Mouse (Mus musculus): ENCODE results near the gene Tpcn2. TPM values are rescaled to one million over a fixed set of nuclear protein-coding genes. Genes with fewer than 3 reads are reported as not detected.

Tpcn2 gene
- polyA plus RNA-seq, 1 experiment from 2014 or later, result 0.86 TPM

DNA sequence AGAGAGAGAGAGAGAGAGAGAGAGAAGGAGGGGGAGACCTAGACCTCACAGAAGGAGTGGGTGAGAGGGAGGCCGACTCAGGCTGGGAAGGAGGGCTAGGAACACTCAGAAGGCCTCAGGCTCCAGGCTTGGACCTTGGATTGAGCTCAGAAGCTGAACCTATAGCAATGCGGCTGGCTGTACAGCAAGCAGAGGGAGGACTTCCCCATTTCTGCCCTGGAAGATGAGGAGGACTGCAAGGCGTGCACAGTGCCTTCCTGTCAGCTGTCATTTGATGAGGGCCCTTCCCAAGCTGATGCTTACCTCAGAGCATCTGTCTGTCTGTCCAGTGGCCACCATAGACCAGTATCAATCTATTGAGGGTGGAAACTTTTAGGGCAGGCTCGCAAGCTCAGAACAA lies 134.9 kb downstream of the Tpcn2 start:
- no peak overlapping the region for H3K4me2 ChIP-seq (ENCODE audit: low read length)
- ATAC-seq (no peak), DNase-seq (ENCODE audit: low spot score) (no peak)
- H3K9me3 ChIP-seq (replicated peaks; ENCODE audit: control insufficient read depth, low read length), result no peaks in the 10 kb centered on the region; the same call in 1 of the 2 replicates
- H3K4me3 ChIP-seq (ENCODE audit: low read depth, low read length), result no peak overlapping the region
- no peaks in the 10 kb centered on the region for H3K4me1 ChIP-seq (ENCODE audit: control insufficient read depth, insufficient read depth, low read length)
- H3K27ac ChIP-seq (ENCODE audit: low read depth, low read length), result no peak overlapping the region
- H3K36me3 ChIP-seq (ENCODE audit: control insufficient read depth, insufficient read depth, low read length), result no peaks in the 10 kb centered on the region
- no peak overlapping the region for H3K9ac ChIP-seq (ENCODE audit: low read length)
- H3K27me3 ChIP-seq (replicated peaks; ENCODE audit: control insufficient read depth, insufficient read depth, low read length), result no peaks in the 10 kb centered on the region
- WGBS, result 91% methylated on average over 4 of the region's 4 CpGs

DNA sequence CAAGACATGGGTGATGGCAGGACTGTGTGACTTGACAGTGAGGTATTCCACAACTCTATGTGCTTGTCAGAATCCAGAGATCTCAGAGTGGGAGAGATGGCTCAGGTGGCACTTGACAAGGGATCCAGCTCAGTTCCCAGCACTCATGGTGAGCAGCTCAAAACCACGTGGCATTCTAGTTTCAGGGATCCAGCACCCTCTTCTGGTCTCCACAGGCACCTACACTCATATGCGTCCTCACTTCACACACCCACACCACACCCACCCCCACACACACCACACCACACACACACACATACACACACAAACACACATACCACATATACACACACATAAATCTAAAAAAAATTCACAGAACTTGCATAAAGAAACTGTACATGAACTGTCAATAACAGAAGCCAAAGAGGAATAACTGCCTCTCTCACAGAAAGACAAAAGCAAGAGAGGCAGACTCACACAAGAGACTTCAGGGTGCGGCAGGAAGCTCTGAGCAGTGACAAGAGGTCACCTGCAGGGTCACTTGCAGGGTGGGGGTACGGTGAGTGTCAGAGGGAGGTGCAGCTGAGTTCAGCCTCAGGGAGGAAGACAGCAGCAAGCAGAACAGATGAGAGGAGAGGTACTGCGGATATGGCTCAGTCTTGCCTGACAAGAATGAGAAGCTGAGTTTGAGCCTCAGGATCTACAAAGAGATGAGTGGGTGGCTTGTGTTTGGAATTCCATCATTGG lies 135.7 kb downstream of the Tpcn2 start:
- Histone ChIP-seq H3K4me1 (ENCODE audit: control insufficient read depth, insufficient read depth, low read length) (no peaks in the 10 kb centered on the region), H3K9ac (ENCODE audit: low read length) (no peak overlapping the region), H3K27me3 (replicated peaks; ENCODE audit: control insufficient read depth, insufficient read depth, low read length) (no peaks in the 10 kb centered on the region), H3K9me3 (replicated peaks; ENCODE audit: control insufficient read depth, low read length) (no peaks in the 10 kb centered on the region; the same call in 1 of the 2 replicates), H3K4me2 (ENCODE audit: low read length) (no peak overlapping the region), H3K27ac (ENCODE audit: low read depth, low read length) (no peak overlapping the region), H3K4me3 (ENCODE audit: low read depth, low read length) (no peak overlapping the region), H3K36me3 (ENCODE audit: control insufficient read depth, insufficient read depth, low read length) (no peaks in the 10 kb centered on the region)
- 85% methylated on average over 5 of the region's 5 CpGs for WGBS
- ATAC-seq (no peak), DNase-seq (ENCODE audit: low spot score) (no peak)

DNA sequence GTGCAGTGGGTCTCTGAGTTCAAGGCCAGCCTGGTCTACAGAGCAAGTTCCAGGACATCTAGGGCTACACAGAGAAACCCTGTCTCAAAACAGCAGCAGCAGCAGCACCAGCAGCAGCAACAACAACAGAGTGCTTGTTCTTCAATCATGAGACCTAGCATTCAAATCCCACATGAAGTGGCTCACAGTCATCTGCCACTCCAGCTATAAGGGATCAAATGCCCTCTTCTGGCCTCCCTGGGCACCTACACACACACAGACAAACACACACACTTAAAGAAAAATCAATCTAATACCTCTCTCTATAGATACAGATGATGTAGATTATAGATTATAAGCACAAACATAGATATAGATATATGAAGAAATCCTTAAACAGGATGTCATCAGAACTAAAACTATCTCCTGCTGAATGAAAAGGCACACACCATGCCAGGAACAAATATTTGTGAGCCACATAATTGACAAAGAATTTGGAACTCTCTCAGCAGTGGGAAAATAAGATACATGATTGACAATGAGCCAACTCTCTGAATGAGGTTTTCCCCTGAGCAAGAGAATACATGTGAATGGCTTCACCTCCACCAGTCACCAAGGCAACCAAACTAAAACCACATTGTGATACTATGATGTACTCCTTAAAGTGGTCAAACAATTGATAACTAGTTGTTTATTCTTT lies 137.4 kb downstream of the Tpcn2 start:
- H3K4me2 ChIP-seq (ENCODE audit: low read length), result no peak overlapping the region
- H3K9ac ChIP-seq (ENCODE audit: low read length), result no peak overlapping the region
- no peaks in the 10 kb centered on the region for H3K4me1 ChIP-seq (ENCODE audit: control insufficient read depth, insufficient read depth, low read length)
- H3K27ac ChIP-seq (ENCODE audit: low read depth, low read length), result no peak overlapping the region
- no peak for DNase-seq (ENCODE audit: low spot score)
- ATAC-seq, result no peak
- no peaks in the 10 kb centered on the region for H3K36me3 ChIP-seq (ENCODE audit: control insufficient read depth, insufficient read depth, low read length)
- H3K9me3 ChIP-seq (replicated peaks; ENCODE audit: control insufficient read depth, low read length), result no peaks in the 10 kb centered on the region; the same call in 1 of the 2 replicates
- H3K4me3 ChIP-seq (ENCODE audit: low read depth, low read length), result no peak overlapping the region
- H3K27me3 ChIP-seq (replicated peaks; ENCODE audit: control insufficient read depth, insufficient read depth, low read length), result no peaks in the 10 kb centered on the region

DNA sequence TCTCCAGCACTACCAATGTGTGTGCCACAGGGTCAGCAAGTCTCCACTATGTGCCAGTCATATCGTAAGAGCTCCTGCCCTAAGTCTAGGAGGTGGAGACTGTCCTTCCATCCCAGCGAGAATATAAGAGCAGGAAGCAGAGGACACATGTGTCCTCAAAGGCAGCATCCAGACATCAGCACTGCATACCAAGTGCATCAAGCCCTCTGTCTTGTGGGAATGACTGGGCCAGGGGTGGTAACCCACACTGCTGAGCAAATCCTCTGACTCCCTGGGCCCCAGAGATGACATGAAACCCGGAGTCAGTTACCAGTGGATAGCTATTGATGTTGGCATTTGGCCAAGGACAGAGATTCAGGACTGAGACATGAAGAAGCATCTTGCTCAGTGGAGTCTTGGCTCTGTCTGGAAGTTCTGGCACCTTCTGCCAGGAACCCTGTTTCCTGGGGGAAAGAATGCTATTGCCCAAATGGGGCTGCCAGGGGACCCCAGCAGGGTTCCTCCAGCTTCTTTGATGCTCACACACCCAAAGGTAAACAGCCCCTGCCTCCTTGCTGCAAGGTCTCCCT lies 140.2 kb downstream of the Tpcn2 start:
- no peak for DNase-seq (ENCODE audit: low spot score)
- no peak overlapping the region for H3K9ac ChIP-seq (ENCODE audit: low read length)
- WGBS, result 74% methylated on average over 3 of the region's 3 CpGs

DNA sequence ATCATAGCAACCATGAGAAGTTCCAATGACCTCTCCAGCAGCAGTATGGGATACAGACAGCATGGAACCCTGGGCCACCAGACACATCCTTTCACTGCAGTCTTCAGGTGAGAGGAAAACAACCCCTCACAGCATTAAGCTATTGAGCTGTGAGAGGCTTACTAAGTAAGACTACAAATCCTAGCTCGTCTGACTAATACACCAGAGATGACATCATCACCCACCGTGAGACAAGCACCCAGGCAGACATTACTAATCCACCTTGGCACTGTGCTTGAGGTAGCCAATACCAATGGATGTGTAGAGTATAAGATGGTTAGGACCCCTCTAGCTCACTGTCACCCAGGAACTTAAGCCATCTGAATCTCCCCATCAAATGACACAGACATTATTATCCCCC lies 143.2 kb downstream of the Tpcn2 start:
- 40% methylated on average over 2 of the region's 2 CpGs for WGBS
- no peak overlapping the region for H3K27ac ChIP-seq (ENCODE audit: low read depth, low read length)
- DNase-seq (ENCODE audit: low spot score), result no peak

More for the DNA sequence above, 140.2 kb downstream of the Tpcn2 start:
- no peak overlapping the region for H3K4me3 ChIP-seq (ENCODE audit: low read depth, low read length)
- no peaks in the 10 kb centered on the region for H3K36me3 ChIP-seq (ENCODE audit: control insufficient read depth, insufficient read depth, low read length)
- H3K9me3 ChIP-seq (replicated peaks; ENCODE audit: control insufficient read depth, low read length), result peaks cover 5% of the 10 kb centered on the region; the same call in 1 of the 2 replicates
- H3K4me1 ChIP-seq (ENCODE audit: control insufficient read depth, insufficient read depth, low read length), result no peaks in the 10 kb centered on the region
- no peak overlapping the region for H3K27ac ChIP-seq (ENCODE audit: low read depth, low read length)
- no peak overlapping the region for H3K4me2 ChIP-seq (ENCODE audit: low read length)
- ATAC-seq, result no peak
- H3K27me3 ChIP-seq (replicated peaks; ENCODE audit: control insufficient read depth, insufficient read depth, low read length), result no peaks in the 10 kb centered on the region

DNA sequence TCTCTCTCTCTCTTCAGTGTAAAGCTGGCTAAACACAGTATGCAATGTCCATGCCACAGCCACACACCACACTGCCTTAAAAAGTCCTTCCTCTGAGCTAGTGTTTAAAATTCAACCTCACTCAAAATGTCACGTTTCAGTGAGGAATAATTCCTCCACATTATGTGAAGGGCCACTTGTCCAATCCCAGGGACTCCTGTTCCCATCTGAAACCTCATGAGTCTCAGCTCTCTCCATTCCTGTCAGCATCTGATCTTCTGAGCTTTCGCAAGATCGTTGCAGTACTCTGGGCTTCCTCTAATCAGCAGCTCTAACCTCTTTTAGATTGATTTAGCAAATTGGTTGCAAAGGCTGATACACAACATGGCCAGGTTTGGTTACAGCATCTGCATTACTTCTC lies 144.2 kb downstream of the Tpcn2 start:
- no peak overlapping the region for H3K9ac ChIP-seq (ENCODE audit: low read length)
- no peaks in the 10 kb centered on the region for H3K4me1 ChIP-seq (ENCODE audit: control insufficient read depth, insufficient read depth, low read length)
- H3K36me3 ChIP-seq (ENCODE audit: control insufficient read depth, insufficient read depth, low read length), result no peaks in the 10 kb centered on the region
- DNase-seq (ENCODE audit: low spot score), result no peak
- no peak overlapping the region for H3K4me3 ChIP-seq (ENCODE audit: low read depth, low read length)
- WGBS, result 89% methylated on average over 3 of the region's 3 CpGs
- H3K27ac ChIP-seq (ENCODE audit: low read depth, low read length), result no peak overlapping the region
- H3K27me3 ChIP-seq (replicated peaks; ENCODE audit: control insufficient read depth, insufficient read depth, low read length), result no peaks in the 10 kb centered on the region
- 0 out of 2 replicates have a peak, but pooled peaks cover 5% of the 10 kb centered on the region for H3K9me3 ChIP-seq (replicated peaks; ENCODE audit: control insufficient read depth, low read length)
- H3K4me2 ChIP-seq (ENCODE audit: low read length), result no peak overlapping the region
- ATAC-seq, result no peak

More for the DNA sequence above, 143.2 kb downstream of the Tpcn2 start:
- Histone ChIP-seq H3K4me1 (ENCODE audit: control insufficient read depth, insufficient read depth, low read length) (no peaks in the 10 kb centered on the region), H3K4me3 (ENCODE audit: low read depth, low read length) (no peak overlapping the region), H3K9ac (ENCODE audit: low read length) (no peak overlapping the region), H3K36me3 (ENCODE audit: control insufficient read depth, insufficient read depth, low read length) (no peaks in the 10 kb centered on the region), H3K27me3 (replicated peaks; ENCODE audit: control insufficient read depth, insufficient read depth, low read length) (no peaks in the 10 kb centered on the region), H3K9me3 (replicated peaks; ENCODE audit: control insufficient read depth, low read length) (0 out of 2 replicates have a peak, but pooled peaks cover 5% of the 10 kb centered on the region), H3K4me2 (ENCODE audit: low read length) (no peak overlapping the region)
- no peak for ATAC-seq

DNA sequence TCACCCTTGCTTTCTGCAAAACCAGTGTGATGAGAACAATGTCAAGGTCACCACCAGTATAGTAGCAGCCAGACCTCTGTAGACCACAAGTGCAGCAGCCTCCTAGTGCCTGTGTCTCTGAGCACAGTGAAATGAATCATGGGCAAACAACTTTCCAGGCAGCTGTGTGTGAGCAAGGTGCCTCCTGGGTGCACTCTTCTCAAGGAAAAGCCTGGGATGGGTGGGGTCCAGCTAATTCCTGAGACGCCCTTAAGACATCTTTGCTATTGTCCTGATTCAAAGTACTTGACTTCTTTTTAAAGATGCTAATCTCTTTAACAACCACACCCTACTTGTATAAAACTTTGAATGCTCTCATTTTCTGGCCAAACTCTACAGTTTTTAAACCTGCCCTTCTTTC lies 144.7 kb downstream of the Tpcn2 start:
- Histone ChIP-seq H3K36me3 (ENCODE audit: control insufficient read depth, insufficient read depth, low read length) (no peaks in the 10 kb centered on the region), H3K4me3 (ENCODE audit: low read depth, low read length) (no peak overlapping the region), H3K9ac (ENCODE audit: low read length) (no peak overlapping the region), H3K4me2 (ENCODE audit: low read length) (no peak overlapping the region), H3K4me1 (ENCODE audit: control insufficient read depth, insufficient read depth, low read length) (no peaks in the 10 kb centered on the region), H3K9me3 (replicated peaks; ENCODE audit: control insufficient read depth, low read length) (0 out of 2 replicates have a peak, but pooled peaks cover 5% of the 10 kb centered on the region), H3K27ac (ENCODE audit: low read depth, low read length) (no peak overlapping the region), H3K27me3 (replicated peaks; ENCODE audit: control insufficient read depth, insufficient read depth, low read length) (no peaks in the 10 kb centered on the region)
- ATAC-seq (no peak), DNase-seq (ENCODE audit: low spot score) (no peak)
- 84% methylated on average over 1 of the region's 1 CpGs for WGBS

DNA sequence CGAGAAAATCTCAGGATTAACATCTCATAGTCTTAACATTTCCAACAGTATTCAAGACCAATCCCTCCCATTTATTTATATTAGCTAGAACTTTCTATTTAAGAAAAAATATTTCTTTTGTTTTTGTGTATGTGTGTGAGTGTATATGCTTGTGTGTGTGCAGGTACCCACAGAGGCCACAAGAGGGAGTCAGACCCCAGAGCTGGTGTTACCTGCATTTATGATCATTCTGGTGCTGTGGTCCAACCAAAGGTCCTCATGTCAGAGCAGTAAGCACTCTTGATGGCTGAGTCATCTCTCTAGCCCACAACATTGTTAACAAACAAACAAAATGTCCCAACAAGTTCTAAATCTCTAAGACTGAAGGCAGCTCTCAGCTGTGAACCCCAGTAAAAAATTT lies 145.9 kb downstream of the Tpcn2 start:
- no peak for ATAC-seq

DNA sequence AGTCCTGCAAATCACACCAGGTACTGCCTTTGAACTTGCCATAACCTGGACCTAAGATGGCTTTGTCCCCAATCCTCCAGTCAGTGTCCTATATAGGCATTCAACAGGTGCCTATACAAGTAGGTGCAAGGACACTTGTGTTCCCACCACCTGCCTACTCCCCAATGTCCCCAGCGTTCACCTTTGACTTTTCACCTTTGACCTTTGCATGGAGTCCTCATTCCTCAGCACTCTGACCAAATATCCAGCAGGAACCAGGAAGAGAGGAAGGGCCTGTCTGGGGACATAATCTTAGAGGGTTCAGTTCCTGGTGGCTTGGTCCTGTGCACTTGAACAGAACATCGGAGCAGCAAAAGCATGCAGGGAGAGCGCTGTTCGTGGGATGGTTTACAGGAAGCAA lies 147.0 kb downstream of the Tpcn2 start:
- H3K9ac ChIP-seq (ENCODE audit: low read length), result no peak overlapping the region
- DNase-seq (ENCODE audit: low spot score) (no peak), ATAC-seq (no peak)
- 0 out of 2 replicates have a peak, but pooled peaks cover 5% of the 10 kb centered on the region for H3K9me3 ChIP-seq (replicated peaks; ENCODE audit: control insufficient read depth, low read length)
- 97% methylated on average over 4 of the region's 4 CpGs for WGBS
- no peak overlapping the region for H3K4me2 ChIP-seq (ENCODE audit: low read length)
- no peaks in the 10 kb centered on the region for H3K27me3 ChIP-seq (replicated peaks; ENCODE audit: control insufficient read depth, insufficient read depth, low read length)
- H3K4me3 ChIP-seq (ENCODE audit: low read depth, low read length), result no peak overlapping the region
- no peak overlapping the region for H3K27ac ChIP-seq (ENCODE audit: low read depth, low read length)
- H3K4me1 ChIP-seq (ENCODE audit: control insufficient read depth, insufficient read depth, low read length), result no peaks in the 10 kb centered on the region
- no peaks in the 10 kb centered on the region for H3K36me3 ChIP-seq (ENCODE audit: control insufficient read depth, insufficient read depth, low read length)

More for the DNA sequence above, 145.9 kb downstream of the Tpcn2 start:
- no peak for DNase-seq (ENCODE audit: low spot score)
- WGBS, result 90% methylated on average over 1 of the region's 1 CpGs
- Histone ChIP-seq H3K4me1 (ENCODE audit: control insufficient read depth, insufficient read depth, low read length) (no peaks in the 10 kb centered on the region), H3K4me3 (ENCODE audit: low read depth, low read length) (no peak overlapping the region), H3K27ac (ENCODE audit: low read depth, low read length) (no peak overlapping the region), H3K4me2 (ENCODE audit: low read length) (no peak overlapping the region), H3K9ac (ENCODE audit: low read length) (no peak overlapping the region), H3K36me3 (ENCODE audit: control insufficient read depth, insufficient read depth, low read length) (no peaks in the 10 kb centered on the region), H3K9me3 (replicated peaks; ENCODE audit: control insufficient read depth, low read length) (0 out of 2 replicates have a peak, but pooled peaks cover 5% of the 10 kb centered on the region), H3K27me3 (replicated peaks; ENCODE audit: control insufficient read depth, insufficient read depth, low read length) (no peaks in the 10 kb centered on the region)
